In the genomic region with DNA sequence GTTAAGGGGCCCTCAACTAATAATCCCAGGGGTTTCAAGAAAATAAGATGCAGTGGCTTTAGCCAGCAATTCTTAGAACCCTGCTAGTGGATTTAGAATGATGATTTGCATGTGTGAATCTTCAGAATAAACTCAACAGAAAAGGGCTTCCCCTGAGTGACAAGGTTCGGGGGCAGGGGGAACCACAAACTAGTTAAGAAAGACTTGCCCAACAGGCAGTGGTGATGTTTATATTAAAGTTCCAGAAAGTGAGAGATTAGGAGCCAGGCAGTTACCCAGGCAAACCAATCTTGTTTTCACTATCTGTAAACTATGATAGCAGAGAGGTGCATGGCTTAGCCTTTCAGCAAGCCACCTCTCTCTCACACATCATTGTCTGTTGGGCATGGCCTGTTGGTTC, we compare ENCODE assay signal across 31 mouse cellular contexts. TPM values are rescaled to one million over a fixed set of nuclear protein-coding genes. Genes with fewer than 3 reads are reported as not detected.
DNase-seq lines count a peak whose midpoint lies in the region; ATAC-seq and TF ChIP-seq lines count a peak whose summit lies in the region.
"Had no signal": no experiment of that assay in that cellular context is flagged by ENCODE, and none has a peak within 500 bp of the region (broad histone marks: within the 10 kb centered on the region; RNA-seq: fewer than 3 reads in every experiment).

No protein-coding gene starts in this region.

- TF ChIP-seq POLR2A in heart, adult 2 months (IDR thresholded peaks at IDR 0.05; ENCODE audit: insufficient read depth, low read depth, low read length): no peak

- TF ChIP-seq CTCF in heart, adult 2 months (IDR thresholded peaks at IDR 0.05): no peak

- no peak for ATAC-seq in heart, embryonic 14.5 days (ENCODE audit: insufficient number of reproducible peaks, insufficient read depth, low FRiP score, low read depth)
- no peak for ATAC-seq in heart, embryonic 16.5 days (replicated peaks; ENCODE audit: extremely low read depth, insufficient read depth, low FRiP score)
- ATAC-seq: forebrain, embryonic 16.5 days; hindbrain, postnatal 0 days; intestine, embryonic 15.5 days had no signal

- peak overlapping the region; percentile 36; the same call in 1 of the 2 replicates for H3K27ac ChIP-seq in heart, adult 2 months
- H3K27ac ChIP-seq in heart, embryonic 14.5 days (replicated peaks in 1 of 2; ENCODE audit: control insufficient read depth in 1 of 2, insufficient read depth in 1 of 2, low read depth in 2 of 2, low read length in 2 of 2): peak overlapping the region; percentile 43 to 85
- peak overlapping the region; percentile 73 for H3K27ac ChIP-seq in heart, embryonic 16.5 days (ENCODE audit: low read length)
- H3K27ac ChIP-seq: hindbrain, embryonic 12.5 days; hindbrain, postnatal 0 days; intestine, embryonic 15.5 days; liver, embryonic 15.5 days; midbrain, embryonic 12.5 days; neural tube, embryonic 12.5 days had no signal

- H3K9ac ChIP-seq in heart, adult 2 months (ENCODE audit: low read depth, low read length): no peak overlapping the region
- H3K9ac ChIP-seq in heart, embryonic 14.5 days (ENCODE audit: low read length): no peak overlapping the region; the same call in 1 of the 2 replicates
- H3K9ac ChIP-seq in heart, embryonic 16.5 days (ENCODE audit: low read length): 0 out of 2 replicates have a peak overlapping the region, but pooled peaks have one; percentile 8
- H3K9ac ChIP-seq: hindbrain, embryonic 12.5 days; intestine, embryonic 15.5 days; liver, embryonic 15.5 days; lung, embryonic 14.5 days; midbrain, embryonic 12.5 days; neural tube, embryonic 12.5 days had no signal

- H3K9me3 ChIP-seq in heart, embryonic 14.5 days (ENCODE audit: control insufficient read depth, low read length): no peaks in the 10 kb centered on the region
- H3K9me3 ChIP-seq in heart, embryonic 16.5 days (replicated peaks; ENCODE audit: control insufficient read depth, low read length): no peaks in the 10 kb centered on the region
- H3K9me3 ChIP-seq: hindbrain, embryonic 12.5 days; intestine, embryonic 15.5 days; liver, embryonic 15.5 days; megakaryocyte, embryonic 14.5 days; midbrain, embryonic 12.5 days; neural tube, embryonic 12.5 days had no signal

- H3K27me3 ChIP-seq in heart, adult 2 months (ENCODE audit: control insufficient read depth, insufficient read depth, low read length): no peaks in the 10 kb centered on the region
- no peaks in the 10 kb centered on the region for H3K27me3 ChIP-seq in heart, embryonic 14.5 days (ENCODE audit: control insufficient read depth, insufficient read depth, low read length)
- H3K27me3 ChIP-seq in heart, embryonic 16.5 days (ENCODE audit: control insufficient read depth, insufficient read depth, low read length): no peaks in the 10 kb centered on the region
- H3K27me3 ChIP-seq: intestine, embryonic 15.5 days; liver, embryonic 15.5 days; megakaryocyte, embryonic 14.5 days had no signal

- H3K4me1 ChIP-seq in heart, adult 2 months (ENCODE audit: control insufficient read depth, insufficient read depth, low read length): peaks cover 11% of the 10 kb centered on the region
- peaks cover 38 to 75% of the 10 kb centered on the region in 2 experiments for H3K4me1 ChIP-seq in heart, embryonic 14.5 days (ENCODE audit: control insufficient read depth in 2 of 2, insufficient read depth in 2 of 2, low read length in 2 of 2)
- H3K4me1 ChIP-seq in heart, embryonic 16.5 days (ENCODE audit: control insufficient read depth, insufficient read depth, low read length): peaks cover 68% of the 10 kb centered on the region
- H3K4me1 ChIP-seq: intestine, embryonic 15.5 days had no signal

- intact Hi-C loops in heart, adult 2 months (cut with DNase I): loop anchor here (5.0 to 10.0 kb wide), 2 partner anchors 45 to 432 kb away; no protein-coding TSS in a partner anchor
- intact Hi-C loops in heart, postnatal 10 days (cut with DNase I): no loop called here

- DNase-seq in heart, adult 2 months: no peak
- no peak for DNase-seq in heart, adult 9 months (ENCODE audit: low spot score in 2 of 2)
- DNase-seq in heart, postnatal 10 days: no peak
- no peak for DNase-seq in frontal cortex, adult 2 months (ENCODE audit: extremely low spot score in 1 of 2, low spot score in 1 of 2)
- DNase-seq in adrenal gland, postnatal 36 days: no peak
- DNase-seq: adrenal gland, postnatal 14 days; cerebellum, adult 11-12 months; kidney, adult 2 months; kidney, postnatal 36 days; lung, embryonic 14.5 days; right cerebral cortex, adult 18-20 months; spleen, adult 18-20 months; thymus, adult 18-20 months; thymus, postnatal 25 days had no signal

- 53% methylated on average over 1 of the region's 1 CpGs for WGBS in heart, adult 2 months
- WGBS in heart, embryonic 14.5 days: 68% methylated on average over 1 of the region's 1 CpGs
- 47% methylated on average over 1 of the region's 1 CpGs for WGBS in heart, embryonic 16.5 days

- H3K4me3 ChIP-seq in heart, adult 2 months: no peak overlapping the region
- no peak overlapping the region for H3K4me3 ChIP-seq in heart, embryonic 14.5 days (ENCODE audit: control insufficient read depth in 1 of 2, insufficient read depth in 1 of 2, low read depth in 1 of 2, low read length in 2 of 2)
- H3K4me3 ChIP-seq in heart, embryonic 16.5 days (ENCODE audit: low read length): no peak overlapping the region
- H3K4me3 ChIP-seq: erythroblast, embryonic 14.5 days; hindbrain, embryonic 12.5 days; intestine, embryonic 15.5 days; liver, embryonic 15.5 days; midbrain, embryonic 12.5 days; myocyte; neural tube, embryonic 12.5 days had no signal

- no peak overlapping the region for H3K4me2 ChIP-seq in heart, embryonic 14.5 days (ENCODE audit: low read length)
- H3K4me2 ChIP-seq in heart, embryonic 16.5 days (ENCODE audit: low read depth, low read length): no peak overlapping the region
- H3K4me2 ChIP-seq: hindbrain, embryonic 12.5 days; intestine, embryonic 15.5 days; liver, embryonic 15.5 days; lung, embryonic 14.5 days; midbrain, embryonic 12.5 days; neural tube, embryonic 12.5 days had no signal

- H3K79me2 ChIP-seq in heart, adult 2 months (replicated peaks; ENCODE audit: control insufficient read depth, insufficient read depth, low read length): no peaks in the 10 kb centered on the region

- TF ChIP-seq EP300 in heart, adult 2 months (IDR thresholded peaks at IDR 0.05; ENCODE audit: insufficient read depth, low read depth, low read length): no peak

- H3K36me3 ChIP-seq in heart, adult 2 months (ENCODE audit: control insufficient read depth, insufficient read depth, low read length): peaks cover 51% of the 10 kb centered on the region
- H3K36me3 ChIP-seq in heart, embryonic 14.5 days (ENCODE audit: control insufficient read depth, insufficient read depth, low read length): peaks cover 75% of the 10 kb centered on the region
- H3K36me3 ChIP-seq in heart, embryonic 16.5 days (ENCODE audit: control insufficient read depth, insufficient read depth): peaks cover 45% of the 10 kb centered on the region

RNA-seq across cellular contexts. Expression of gene Csrp3, which starts 15.1 kb away (rescaled TPM):
- total RNA-seq in heart, adult 2 months (2021): 1,000 to 10,000 TPM; 1,931 to 2,301 TPM
- 773 and 781 TPM in 2 replicates for polyA plus RNA-seq in heart, adult 2 months (2012; rRNA removed)
- polyA plus RNA-seq in heart, embryonic 14.5 days (2014; fragmentation: Nextera tagmentation; extraction: Ambion mirVana): 1,942 and 2,129 TPM in 2 replicates
- 1,000 to 10,000 TPM; 1,601 to 1,720 TPM for total RNA-seq in heart, postnatal 10 days (2021)
- 1,973 and 1,982 TPM in 2 replicates for polyA plus RNA-seq in heart, embryonic 16.5 days (2015; fragmentation: Nextera tagmentation; extraction: Ambion mirVana)
- 0.17 TPM in 1 of 2 replicates, not detected in the other for polyA plus RNA-seq in frontal cortex, adult 2 months (2012; rRNA removed)
- not detected for total RNA-seq in adrenal gland, postnatal 36 days (2021)
- total RNA-seq: hindbrain, postnatal 0 days; layer of hippocampus, adult 8-10 months; layer of hippocampus, postnatal 25 days; midbrain, postnatal 0 days had no signal
- polyA plus RNA-seq: cortical plate, adult 2 months; erythroblast, embryonic 14.5 days; forebrain, embryonic 11.5 days; forebrain, embryonic 16.5 days; hindbrain, postnatal 0 days had no signal

RNA-seq across cellular contexts. Expression of gene Zdhhc13, which starts 43.9 kb away (rescaled TPM):
- total RNA-seq in heart, adult 2 months (2021): 10 to 100 TPM; 10.9 to 11.0 TPM
- polyA plus RNA-seq in heart, adult 2 months (2012; rRNA removed): 7.1 and 15.1 TPM in 2 replicates
- polyA plus RNA-seq in heart, embryonic 14.5 days (2014; fragmentation: Nextera tagmentation; extraction: Ambion mirVana): 34.6 and 36.2 TPM in 2 replicates
- total RNA-seq in heart, postnatal 10 days (2021): 10 to 100 TPM; 13.9 to 16.5 TPM
- polyA plus RNA-seq in heart, embryonic 16.5 days (2015; fragmentation: Nextera tagmentation; extraction: Ambion mirVana): 30.5 and 33.6 TPM in 2 replicates
- 23.7 and 26.7 TPM in 2 replicates for polyA plus RNA-seq in frontal cortex, adult 2 months (2012; rRNA removed)
- 10 to 100 TPM; 10.3 to 11.8 TPM for total RNA-seq in adrenal gland, postnatal 36 days (2021)

RNA-seq across cellular contexts. Expression of gene E2f8, which starts 48.7 kb away (rescaled TPM):
- total RNA-seq in heart, adult 2 months (2021): 1 to 10 TPM; 1.3 to 1.6 TPM
- 0.23 and 0.31 TPM in 2 replicates for polyA plus RNA-seq in heart, adult 2 months (2012; rRNA removed)
- 16.6 and 16.9 TPM in 2 replicates for polyA plus RNA-seq in heart, embryonic 14.5 days (2014; fragmentation: Nextera tagmentation; extraction: Ambion mirVana)
- total RNA-seq in heart, postnatal 10 days (2021): 1 to 10 TPM; 4.7 to 4.8 TPM
- polyA plus RNA-seq in heart, embryonic 16.5 days (2015; fragmentation: Nextera tagmentation; extraction: Ambion mirVana): 15.9 and 17.7 TPM in 2 replicates
- 0.52 and 0.71 TPM in 2 replicates for polyA plus RNA-seq in frontal cortex, adult 2 months (2012; rRNA removed)
- 1 to 10 TPM; 1.9 to 2.2 TPM for total RNA-seq in adrenal gland, postnatal 36 days (2021)

Comparison
In these comparisons a context has a peak if more than half of its experiments do, and no peak if none do; other contexts are left out.
1. RNA of gene Csrp3, which starts 15.1 kb away (polyA plus RNA-seq): 1,942 to 2,129 TPM in heart, embryonic 14.5 days, 1,973 to 1,982 TPM in heart, embryonic 16.5 days and 773 to 781 TPM in heart, adult 2 months; 0.17 TPM in frontal cortex, adult 2 months; every median in the first group is over 100 times any median in the second.
2. Peak in every context shown above with its lines, with median percentiles within 50 percentile points of each other: H3K27ac ChIP-seq.